Mouse (Mus musculus) forebrain, embryonic 11.5 days (tissue): ENCODE measurements around the gene Rybp. TPM values are rescaled to one million over a fixed set of nuclear protein-coding genes. Genes with fewer than 3 reads are reported as not detected.

Experiments
- ATAC-seq: fragments of 200-750 bp; cut with Nextera tagmentation; replicated peaks from 2 replicates; pipeline ENCODE4 v1.8.0; 2017; ENCODE audit warnings: moderate TSS enrichment; ENCODE audit not compliant: low FRiP score
- DNase-seq: peaks from one replicate; pipeline ENCODE4 v3.0.0-alpha.2; 2017; ENCODE audit warnings: low spot score
- H3K27ac ChIP-seq: fragments of 300-500 bp; sonication (generic); 2 replicates; pipeline ENCODE4 v1.5.1; 2014; ENCODE audit warnings: low read depth, low read length
- H3K27me3 ChIP-seq: fragments of 300-500 bp; sonication (generic); 2 replicates; pipeline ENCODE4 v1.6.1; 2014; ENCODE audit warnings: mild to moderate bottlenecking, low read length, mixed read lengths; ENCODE audit not compliant: control insufficient read depth, insufficient read depth
- H3K36me3 ChIP-seq: fragments of 300-500 bp; sonication (generic); 2 replicates; pipeline ENCODE4 v1.6.1; 2014; ENCODE audit warnings: mild to moderate bottlenecking, low read length, moderate library complexity, mixed read lengths; ENCODE audit not compliant: control insufficient read depth, insufficient read depth
- H3K4me1 ChIP-seq: fragments of 300-500 bp; sonication (generic); replicated peaks from 2 replicates; pipeline ENCODE4 v1.6.1; 2014; ENCODE audit warnings: low read length, mixed read lengths; ENCODE audit not compliant: control insufficient read depth, insufficient read depth
- H3K4me2 ChIP-seq: fragments of 300-500 bp; sonication (generic); 2 replicates; pipeline ENCODE4 v1.6.1; 2014; ENCODE audit warnings: low read depth, mild to moderate bottlenecking, low read length, moderate library complexity, mixed read lengths; ENCODE audit not compliant: severe bottlenecking
- H3K4me3 ChIP-seq: fragments of 300-500 bp; sonication (generic); 2 replicates; pipeline ENCODE4 v1.5.1; 2014; ENCODE audit warnings: low read depth, low read length
- H3K9ac ChIP-seq: fragments of 300-500 bp; sonication (generic); 2 replicates; pipeline ENCODE4 v1.6.1; 2014; ENCODE audit warnings: low read length
- H3K9me3 ChIP-seq: fragments of 300-500 bp; sonication (generic); 2 replicates; pipeline ENCODE4 v1.6.1; 2016; ENCODE audit warnings: low read length, mixed read lengths; ENCODE audit not compliant: control insufficient read depth
- WGBS: fragments of 180-500 bp; shearing (Covaris S2); extraction: QIAGEN DNeasy Blood & Tissue Kit; methylation state at CpG from one replicate; pipeline ENCODE4 v1.1.7; 2014; 5-methylcytosine and 5-hydroxymethylcytosine counted together
- polyA plus RNA-seq: library from polyadenylated mRNA; unstranded; fragments of >200 nt; fragmentation: Nextera tagmentation; extraction: Ambion mirVana; gene quantifications from 2 replicates; pipeline ENCODE4 v1.2.1, GENCODE M21; 2014

The Rybp gene
- polyA plus RNA-seq, 1 experiment from 2014 or later = 11.3 TPM

DNA sequence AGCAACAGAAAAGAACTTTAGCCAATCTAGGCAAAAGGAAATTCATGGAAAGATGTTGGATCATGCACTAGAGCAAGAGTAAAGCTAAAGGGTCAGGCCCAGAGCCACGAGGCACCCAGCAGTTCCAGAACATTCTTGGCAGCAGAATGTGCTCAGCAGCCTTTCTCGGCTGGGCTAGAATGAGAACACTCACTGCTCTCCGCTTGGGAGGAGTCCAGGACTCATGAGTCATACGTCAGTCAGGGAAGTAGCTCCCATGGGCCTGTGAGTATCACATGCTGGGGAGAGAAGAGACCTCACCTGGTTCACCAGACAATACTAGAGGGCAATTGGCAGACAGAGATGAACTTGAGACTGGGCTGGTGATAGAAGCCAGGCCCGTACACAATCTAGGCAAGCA, 39.8 kb upstream of the Rybp start:
- Histone ChIP-seq H3K27me3 (no peaks in the 10 kb centered on the region; the same call in 1 of the 2 replicates), H3K36me3 (no peaks in the 10 kb centered on the region), H3K9ac (no peak overlapping the region), H3K4me1 (no peaks in the 10 kb centered on the region), H3K9me3 (no peaks in the 10 kb centered on the region), H3K27ac (no peak overlapping the region), H3K4me3 (no peak overlapping the region), H3K4me2 (no peak overlapping the region)
- DNase-seq (no peak), ATAC-seq (no peak)
- WGBS = 81% methylated on average over 5 of the region's 5 CpGs

DNA sequence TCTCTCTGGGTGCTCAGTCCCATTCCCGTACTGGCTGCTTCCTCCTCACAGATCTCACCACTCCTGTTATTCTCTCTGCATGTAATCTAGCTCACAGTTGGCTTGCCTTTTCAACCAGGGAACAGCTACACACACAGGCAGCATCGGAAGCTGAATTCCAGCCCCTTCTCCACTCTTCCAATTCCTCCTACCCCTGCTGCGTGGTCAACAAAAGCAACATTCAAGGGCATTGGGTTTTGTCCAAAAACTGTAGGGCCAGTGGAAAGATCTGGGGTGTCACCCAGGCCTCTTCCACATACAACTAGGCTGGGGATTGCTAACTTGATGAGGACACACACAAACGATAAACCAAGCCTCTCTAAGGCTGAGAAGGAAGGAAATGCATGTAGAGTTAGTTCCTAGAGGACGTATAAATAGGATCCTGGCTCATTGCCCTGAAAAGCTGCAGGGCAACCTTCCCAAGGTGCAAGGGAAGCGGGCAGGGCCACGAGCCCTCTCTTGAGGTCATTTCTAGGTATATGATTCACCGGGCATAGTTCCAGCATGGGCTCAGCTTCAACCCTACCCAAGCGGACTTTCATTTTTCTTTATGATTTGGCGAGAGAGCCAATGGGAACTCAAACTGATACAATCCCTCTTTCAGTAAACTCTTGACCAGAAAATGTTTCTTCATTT, 36.6 kb upstream of the Rybp start:
- Histone ChIP-seq H3K4me2 (no peak overlapping the region), H3K4me1 (no peaks in the 10 kb centered on the region), H3K36me3 (no peaks in the 10 kb centered on the region), H3K9ac (no peak overlapping the region), H3K27ac (no peak overlapping the region), H3K4me3 (no peak overlapping the region), H3K9me3 (no peaks in the 10 kb centered on the region), H3K27me3 (no peaks in the 10 kb centered on the region)
- ATAC-seq (no peak), DNase-seq (no peak)
- 87% methylated on average over 10 of the region's 10 CpGs for WGBS

DNA sequence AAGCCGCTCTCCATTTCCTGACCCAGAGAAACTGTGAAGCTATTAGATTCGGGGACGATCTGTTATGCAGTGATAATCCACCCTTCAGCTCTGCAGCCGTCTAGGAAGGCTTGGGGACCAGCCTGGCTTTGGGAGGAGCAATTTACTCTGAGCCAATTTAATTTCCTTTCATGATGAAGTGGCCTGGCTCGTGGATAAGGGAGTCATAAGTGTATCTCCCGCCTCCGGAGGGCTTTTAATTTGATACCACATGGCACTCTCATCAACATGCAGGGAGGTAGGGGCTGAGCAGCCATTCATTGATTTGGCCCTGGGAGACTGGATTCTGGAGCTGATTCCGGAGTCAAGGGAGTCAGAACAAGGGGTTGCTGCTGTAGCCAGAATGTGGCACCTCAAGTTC, 35.3 kb upstream of the Rybp start:
- Histone ChIP-seq H3K4me3 (no peak overlapping the region), H3K27ac (no peak overlapping the region), H3K4me2 (no peak overlapping the region), H3K9ac (no peak overlapping the region), H3K9me3 (no peaks in the 10 kb centered on the region), H3K36me3 (no peaks in the 10 kb centered on the region), H3K4me1 (no peaks in the 10 kb centered on the region), H3K27me3 (no peaks in the 10 kb centered on the region)
- no peak for DNase-seq
- 48% methylated on average over 8 of the region's 8 CpGs for WGBS
- ATAC-seq = no peak

DNA sequence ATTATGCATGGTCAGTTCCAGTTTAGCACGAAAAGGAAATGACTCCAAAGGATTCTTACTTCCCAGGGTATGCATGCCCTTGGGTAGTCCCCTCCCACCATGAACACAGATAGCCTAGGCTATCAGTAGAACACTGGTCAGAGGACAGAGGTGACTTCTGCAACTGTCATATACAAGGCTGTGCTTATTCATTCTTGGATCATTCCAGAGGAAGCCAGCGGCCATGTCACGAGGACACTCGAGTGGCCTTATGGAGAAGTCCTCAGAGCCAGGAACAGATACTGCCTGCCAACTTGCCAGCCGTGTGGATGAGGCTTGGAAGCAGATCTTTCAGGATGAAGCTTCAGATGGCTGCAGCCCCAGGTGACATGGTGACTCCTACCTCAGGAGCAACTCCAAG, 34.9 kb upstream of the Rybp start:
- Histone ChIP-seq H3K9ac (no peak overlapping the region), H3K27ac (no peak overlapping the region), H3K9me3 (no peaks in the 10 kb centered on the region), H3K4me3 (no peak overlapping the region), H3K27me3 (no peaks in the 10 kb centered on the region), H3K36me3 (no peaks in the 10 kb centered on the region), H3K4me1 (no peaks in the 10 kb centered on the region), H3K4me2 (no peak overlapping the region)
- ATAC-seq (no peak), DNase-seq (no peak)
- 88% methylated on average over 5 of the region's 5 CpGs for WGBS

DNA sequence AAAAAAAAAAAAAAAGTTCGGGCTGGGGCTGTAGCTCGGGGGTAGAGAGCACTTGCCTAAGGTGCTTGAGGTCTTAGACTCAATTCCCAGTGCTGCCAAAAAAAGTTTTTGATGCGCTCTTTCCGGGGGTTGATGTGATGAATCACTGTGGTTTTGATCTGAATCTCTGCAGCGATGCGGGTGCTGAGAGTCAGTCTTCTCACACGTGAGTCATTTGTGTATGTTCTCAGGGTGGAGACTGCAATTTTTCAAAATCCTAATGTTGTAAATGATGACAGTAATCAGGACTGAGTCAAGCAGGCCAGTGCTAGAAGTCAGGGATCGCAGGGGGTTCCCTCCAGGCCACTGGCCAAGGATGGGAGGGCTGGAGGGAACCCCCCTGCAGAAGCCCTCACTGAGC, 26.9 kb upstream of the Rybp start:
- ATAC-seq = no peak
- Histone ChIP-seq H3K9ac (no peak overlapping the region), H3K36me3 (no peaks in the 10 kb centered on the region), H3K4me2 (no peak overlapping the region), H3K27ac (no peak overlapping the region), H3K27me3 (no peaks in the 10 kb centered on the region), H3K4me1 (no peaks in the 10 kb centered on the region), H3K4me3 (no peak overlapping the region), H3K9me3 (no peaks in the 10 kb centered on the region)
- DNase-seq = no peak
- WGBS = 81% methylated on average over 8 of the region's 8 CpGs

DNA sequence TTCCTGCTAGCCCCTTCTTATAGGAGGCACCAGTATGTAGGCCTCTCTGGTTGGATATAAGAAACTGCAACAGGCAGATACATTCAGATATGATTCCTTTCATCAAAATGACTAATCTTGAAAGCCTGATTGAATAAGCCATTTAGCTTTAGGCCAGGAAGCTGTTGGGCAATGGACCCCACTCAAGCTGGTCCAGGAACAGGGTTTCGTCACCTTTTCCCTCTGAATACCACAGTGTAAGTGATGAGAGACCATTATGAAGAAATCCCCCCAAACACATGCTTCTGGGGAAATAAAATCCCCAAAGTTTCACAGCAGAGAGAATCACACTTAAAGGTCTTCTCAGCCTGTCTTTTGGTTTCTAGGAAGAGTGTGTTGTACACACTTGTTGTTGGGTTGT, 23.9 kb upstream of the Rybp start:
- no peak for ATAC-seq
- WGBS = 83% methylated on average over 1 of the region's 1 CpGs
- no peak overlapping the region for H3K9ac ChIP-seq
- DNase-seq = no peak
- H3K27ac ChIP-seq = no peak overlapping the region
- H3K4me3 ChIP-seq = no peak overlapping the region
- no peaks in the 10 kb centered on the region for H3K36me3 ChIP-seq
- no peak overlapping the region for H3K4me2 ChIP-seq
- H3K4me1 ChIP-seq = no peaks in the 10 kb centered on the region
- H3K27me3 ChIP-seq = no peaks in the 10 kb centered on the region
- no peaks in the 10 kb centered on the region for H3K9me3 ChIP-seq

DNA sequence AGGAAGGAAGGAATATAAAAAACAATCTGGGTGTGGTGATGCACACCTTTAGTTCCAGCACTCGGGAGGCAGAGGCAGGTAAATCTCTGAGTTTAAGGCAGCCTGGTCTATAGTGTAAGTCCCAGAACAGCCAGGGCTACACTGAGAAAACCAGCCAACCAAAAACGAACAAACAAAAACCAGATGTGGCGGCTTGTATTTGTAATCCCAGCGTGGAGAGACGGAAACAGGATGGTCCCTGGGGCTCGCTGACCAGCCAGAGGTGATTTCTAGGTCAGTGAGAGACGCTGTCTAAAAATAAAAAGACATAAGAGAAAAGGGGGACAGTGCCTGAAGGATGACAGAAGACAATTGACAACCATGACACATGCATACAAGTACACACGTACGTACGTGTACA, 17.5 kb upstream of the Rybp start:
- DNase-seq = no peak
- no peaks in the 10 kb centered on the region for H3K27me3 ChIP-seq
- H3K27ac ChIP-seq = no peak overlapping the region
- no peaks in the 10 kb centered on the region for H3K36me3 ChIP-seq
- no peaks in the 10 kb centered on the region for H3K9me3 ChIP-seq
- no peak overlapping the region for H3K9ac ChIP-seq
- H3K4me1 ChIP-seq = no peaks in the 10 kb centered on the region
- no peak overlapping the region for H3K4me3 ChIP-seq
- ATAC-seq = no peak
- H3K4me2 ChIP-seq = no peak overlapping the region
- WGBS = 78% methylated on average over 10 of the region's 10 CpGs

DNA sequence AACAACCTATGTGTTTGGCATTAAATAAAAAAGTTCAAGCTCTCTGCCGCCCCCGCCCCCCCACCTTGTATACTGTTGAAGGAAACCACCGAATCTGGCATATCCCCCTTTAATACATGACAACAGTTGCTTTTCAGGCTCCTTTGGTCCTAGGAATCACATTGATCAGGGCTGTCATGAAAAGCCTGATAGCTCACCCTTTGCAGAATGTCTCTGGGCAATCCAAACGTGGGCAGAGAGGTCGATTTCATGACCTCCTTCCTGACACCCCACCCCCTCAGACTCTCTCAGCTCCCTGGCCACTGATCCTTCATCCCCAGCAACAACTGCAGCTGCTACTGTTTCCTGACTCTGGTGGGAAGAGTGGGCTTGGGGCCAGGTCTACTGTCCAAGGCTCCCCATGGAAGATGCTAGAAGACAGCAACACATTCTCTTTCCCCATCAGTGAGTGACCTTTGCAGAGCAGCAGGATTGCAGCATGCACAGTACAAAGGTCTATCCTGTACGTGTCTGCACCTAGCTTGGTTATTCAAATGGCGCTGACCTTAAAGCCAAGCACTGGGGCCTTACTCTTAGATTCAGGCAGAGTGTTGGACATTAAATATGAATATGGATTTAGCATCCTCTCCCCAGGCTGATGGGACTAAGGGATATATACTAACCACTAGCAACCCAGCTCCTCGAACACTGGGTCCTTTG, 14.3 kb upstream of the Rybp start:
- no peak overlapping the region for H3K9ac ChIP-seq
- no peaks in the 10 kb centered on the region for H3K36me3 ChIP-seq
- no peak for DNase-seq
- no peak for ATAC-seq
- H3K27ac ChIP-seq = no peak overlapping the region
- H3K4me1 ChIP-seq = no peaks in the 10 kb centered on the region
- no peak overlapping the region for H3K4me3 ChIP-seq
- no peak overlapping the region for H3K4me2 ChIP-seq
- 64% methylated on average over 8 of the region's 8 CpGs for WGBS
- H3K27me3 ChIP-seq = no peaks in the 10 kb centered on the region
- H3K9me3 ChIP-seq = no peaks in the 10 kb centered on the region

DNA sequence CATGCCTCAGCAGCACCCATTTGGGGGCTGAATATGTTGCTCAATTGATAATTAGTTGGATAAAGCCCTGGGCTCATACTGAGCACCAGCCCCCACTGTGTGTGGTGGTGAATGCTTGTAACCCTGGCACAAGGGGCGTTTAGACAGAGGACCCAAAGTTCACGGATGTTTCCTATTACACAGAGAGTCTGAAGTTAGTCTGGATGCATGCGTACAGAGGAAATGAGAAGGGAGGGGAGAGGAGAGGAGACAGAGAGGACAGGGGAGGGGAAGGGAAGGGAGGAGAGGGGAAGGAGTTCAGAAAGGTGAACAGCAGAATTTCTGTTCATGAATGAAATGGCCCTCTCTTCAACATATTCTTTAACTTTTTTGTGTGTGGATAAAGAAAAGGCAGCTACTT, 13.5 kb upstream of the Rybp start:
- H3K9ac ChIP-seq = no peak overlapping the region
- ATAC-seq (no peak), DNase-seq (no peak)
- 40% methylated on average over 3 of the region's 3 CpGs for WGBS
- no peak overlapping the region for H3K4me2 ChIP-seq
- H3K4me1 ChIP-seq = no peaks in the 10 kb centered on the region
- no peak overlapping the region for H3K27ac ChIP-seq
- no peaks in the 10 kb centered on the region for H3K27me3 ChIP-seq
- no peak overlapping the region for H3K4me3 ChIP-seq
- H3K9me3 ChIP-seq = no peaks in the 10 kb centered on the region
- H3K36me3 ChIP-seq = no peaks in the 10 kb centered on the region
